Mouse (Mus musculus): Measurements from ENCODE around the gene Zfp503.

Gene Zfp503

DNA sequence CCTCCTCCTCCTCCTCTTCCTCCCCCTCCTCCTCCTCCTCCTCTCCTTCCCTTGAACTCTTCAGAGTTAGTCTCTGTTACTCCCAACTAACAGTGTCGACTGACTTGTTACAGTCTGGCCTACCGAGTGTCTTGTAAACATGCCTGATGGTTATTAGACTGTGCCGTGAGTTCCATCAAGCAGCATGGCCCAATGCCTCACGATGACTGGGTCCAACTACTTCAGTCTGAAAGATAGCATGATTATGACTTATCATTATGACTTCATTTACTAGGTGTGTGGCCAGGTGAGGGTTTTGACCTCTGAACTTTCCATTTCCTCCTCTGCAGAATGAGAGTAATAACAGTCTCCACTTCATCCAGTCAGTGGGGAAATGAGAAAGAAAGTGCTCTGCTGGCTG, 14.2 kb upstream of the Zfp503 start:
- Histone ChIP-seq H3K27me3 (ENCODE audit: control insufficient read depth, insufficient read depth, low read length, poor library complexity, severe bottlenecking) (no peaks in the 10 kb centered on the region), H3K36me3 (ENCODE audit: control insufficient read depth, insufficient read depth, low read length, poor library complexity, severe bottlenecking) (no peaks in the 10 kb centered on the region)
- DNase-seq (ENCODE audit: low read depth, low spot score): no peak

DNA sequence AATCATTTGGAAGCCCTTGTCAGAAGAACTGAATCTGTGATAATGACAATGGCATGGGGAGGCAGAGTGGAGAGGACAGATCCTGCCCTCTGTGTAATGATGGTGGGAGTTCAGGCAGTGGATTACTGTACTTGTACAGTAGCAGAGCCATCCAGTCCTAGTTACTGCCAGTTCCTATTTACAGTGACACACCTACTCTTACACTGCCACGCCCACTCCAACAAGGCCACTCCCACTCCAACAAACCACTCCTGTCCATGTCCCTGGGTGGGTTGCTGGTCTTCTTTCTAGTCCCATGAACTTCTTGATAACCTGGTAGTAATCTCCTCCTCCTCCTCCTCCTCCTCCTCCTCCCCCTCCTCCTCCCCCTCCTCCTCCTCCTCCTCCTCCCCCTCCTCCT, 13.8 kb upstream of the Zfp503 start:
- Histone ChIP-seq H3K27me3 (ENCODE audit: control insufficient read depth, insufficient read depth, low read length, poor library complexity, severe bottlenecking) (no peaks in the 10 kb centered on the region), H3K36me3 (ENCODE audit: control insufficient read depth, insufficient read depth, low read length, poor library complexity, severe bottlenecking) (no peaks in the 10 kb centered on the region)
- no peak for DNase-seq (ENCODE audit: low read depth, low spot score)

DNA sequence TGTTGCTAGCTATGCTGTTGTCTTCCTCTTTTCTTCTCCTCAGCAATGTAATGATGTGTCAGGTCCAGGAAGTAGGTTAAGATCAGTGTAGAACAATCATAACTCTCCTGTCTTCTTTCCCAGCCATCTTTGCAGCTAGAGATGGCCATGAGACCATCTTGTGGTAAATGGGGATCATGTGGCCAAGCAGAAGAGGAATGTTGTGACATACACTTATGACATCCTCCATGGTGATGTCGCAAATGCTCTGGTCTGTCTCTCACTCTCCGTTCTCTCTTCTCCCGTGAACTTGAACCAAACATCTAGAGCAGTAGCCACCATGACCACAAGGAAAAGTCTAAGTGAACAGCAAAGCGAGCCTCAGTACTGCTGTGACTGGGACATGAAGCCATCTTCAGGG, 10.2 kb upstream of the Zfp503 start:
- no peaks in the 10 kb centered on the region for H3K27me3 ChIP-seq (ENCODE audit: control insufficient read depth, insufficient read depth, low read length, poor library complexity, severe bottlenecking)
- DNase-seq (ENCODE audit: low read depth, low spot score): no peak
- no peaks in the 10 kb centered on the region for H3K36me3 ChIP-seq (ENCODE audit: control insufficient read depth, insufficient read depth, low read length, poor library complexity, severe bottlenecking)

DNA sequence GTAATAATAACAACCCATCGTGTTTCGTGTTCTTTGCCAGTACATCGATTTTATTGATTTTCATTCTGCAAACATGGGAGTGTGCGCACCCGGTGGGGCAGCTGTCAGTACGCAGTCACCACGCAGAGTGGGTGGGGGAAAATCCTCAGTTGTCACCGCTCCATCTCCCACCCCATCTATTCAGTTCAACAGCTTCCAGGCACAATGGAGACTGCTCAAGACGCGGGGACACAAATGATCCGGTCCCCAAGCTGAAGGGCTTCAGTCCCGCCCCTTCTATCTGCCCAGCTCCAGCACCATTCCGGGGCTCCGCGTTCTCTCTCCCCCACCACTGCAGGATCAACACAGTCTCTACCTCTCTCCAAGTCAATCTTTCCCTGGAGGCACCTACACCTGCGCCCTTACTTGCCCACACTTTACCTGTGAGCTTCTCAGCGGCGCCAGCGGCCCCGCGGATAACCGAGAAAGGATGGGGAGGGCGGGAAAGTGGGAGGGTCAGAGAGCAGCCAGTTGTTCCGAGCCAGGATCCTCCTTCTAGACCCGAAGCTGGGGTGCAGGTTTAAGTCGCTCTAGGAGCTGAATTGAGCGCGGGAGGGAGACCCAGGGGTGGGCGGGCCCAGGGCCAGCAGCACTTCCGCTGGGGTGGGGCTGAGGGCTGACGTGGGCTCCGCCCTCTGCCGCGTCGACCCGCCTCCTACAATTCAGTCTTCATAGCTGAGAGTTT, 5.8 kb upstream of the Zfp503 start:
- peak; percentile 39 for DNase-seq (ENCODE audit: low read depth, low spot score)
- no peaks in the 10 kb centered on the region for H3K27me3 ChIP-seq (ENCODE audit: control insufficient read depth, insufficient read depth, low read length, poor library complexity, severe bottlenecking)
- H3K36me3 ChIP-seq (ENCODE audit: control insufficient read depth, insufficient read depth, low read length, poor library complexity, severe bottlenecking): no peaks in the 10 kb centered on the region

DNA sequence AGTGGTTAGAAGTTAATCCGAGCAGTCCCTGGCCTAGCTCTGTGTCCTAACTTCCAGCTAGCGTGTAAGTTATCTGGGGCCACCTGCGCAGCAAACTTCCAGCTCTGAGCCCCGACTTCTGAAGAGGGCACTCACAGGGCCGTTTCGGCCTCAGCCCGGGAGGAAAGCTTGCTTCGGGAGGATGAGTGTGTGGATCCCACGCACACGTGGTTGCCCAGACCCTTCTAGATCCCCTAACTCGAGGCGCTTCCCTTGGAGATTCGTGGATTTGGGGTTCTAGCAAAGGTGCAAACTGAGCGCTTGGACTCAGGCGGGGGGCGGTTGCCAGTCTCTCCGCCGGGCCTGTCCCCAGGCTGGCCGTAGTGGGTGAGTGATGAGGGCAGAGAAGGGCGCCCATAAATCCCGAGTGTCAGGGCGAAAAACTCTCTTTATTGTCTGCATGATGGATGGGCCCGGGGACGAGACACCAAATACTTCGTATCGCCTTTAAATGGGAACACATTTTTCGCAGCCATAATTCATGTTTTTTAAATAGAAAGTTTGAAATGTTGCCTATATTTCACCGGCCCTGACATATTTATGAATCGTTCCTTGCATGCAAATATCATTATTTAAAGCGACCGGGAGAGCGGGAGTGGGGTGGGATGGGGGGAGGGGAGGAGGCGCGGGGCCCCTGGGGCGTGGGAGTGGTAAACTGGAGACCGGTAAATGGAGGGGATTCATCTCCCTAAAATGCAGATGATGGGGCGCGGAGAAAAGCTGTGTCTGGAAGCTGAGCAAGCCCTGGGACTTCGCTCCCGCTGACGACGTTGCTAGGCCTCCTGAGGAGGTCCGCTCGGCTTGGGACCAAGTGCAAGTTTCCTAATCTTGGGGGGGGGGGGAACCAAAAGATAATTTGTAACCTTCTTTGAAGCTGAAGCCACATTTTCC, 4.9 kb upstream of the Zfp503 start:
- 0 out of 2 replicates have a peak, but pooled peaks cover 3% of the 10 kb centered on the region for H3K27me3 ChIP-seq (ENCODE audit: control insufficient read depth, insufficient read depth, low read length, poor library complexity, severe bottlenecking)
- no peak for DNase-seq (ENCODE audit: low read depth, low spot score)
- H3K36me3 ChIP-seq (ENCODE audit: control insufficient read depth, insufficient read depth, low read length, poor library complexity, severe bottlenecking): no peaks in the 10 kb centered on the region

DNA sequence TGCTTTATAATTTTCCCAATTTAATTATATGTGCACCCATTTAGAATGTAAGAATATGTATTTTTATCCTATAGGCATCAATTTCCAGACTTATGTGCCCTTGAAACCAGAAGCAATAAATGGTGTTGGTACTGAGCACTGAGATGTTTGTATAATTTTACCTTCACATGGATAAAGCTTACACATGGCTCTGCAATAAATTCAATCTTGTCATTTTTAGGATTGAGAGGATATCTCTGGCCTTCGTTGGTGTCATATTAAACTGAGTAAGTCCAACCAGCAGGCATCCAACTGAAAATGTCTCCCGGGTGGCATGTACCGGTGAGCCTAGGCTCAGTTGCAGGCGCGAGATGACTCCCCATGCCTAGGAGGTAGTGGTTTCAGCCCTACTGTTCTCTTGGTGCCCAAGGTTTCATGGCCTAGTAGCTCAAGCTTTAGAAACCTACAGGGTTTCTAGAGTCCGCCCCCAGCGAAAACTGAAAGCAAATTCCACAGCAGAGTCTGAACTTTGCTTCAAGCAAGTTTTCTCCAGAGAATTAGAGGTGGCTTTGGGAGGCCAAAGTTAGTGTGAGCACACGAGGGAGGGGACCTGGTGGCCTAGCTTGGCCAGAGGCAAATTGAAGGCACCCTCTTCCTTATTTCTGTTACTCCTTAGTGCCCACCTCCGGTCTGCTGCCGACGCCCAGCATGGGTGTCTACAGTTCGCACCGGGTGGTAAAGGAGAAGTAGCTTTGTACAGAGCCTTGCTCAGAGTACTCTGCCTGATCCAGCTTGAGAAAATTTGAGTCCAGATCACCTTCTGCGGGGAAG, 4.1 kb upstream of the Zfp503 start:
- Histone ChIP-seq H3K36me3 (ENCODE audit: control insufficient read depth, insufficient read depth, low read length, poor library complexity, severe bottlenecking) (no peaks in the 10 kb centered on the region), H3K27me3 (ENCODE audit: control insufficient read depth, insufficient read depth, low read length, poor library complexity, severe bottlenecking) (0 out of 2 replicates have a peak, but pooled peaks cover 3% of the 10 kb centered on the region)
- no peak for DNase-seq (ENCODE audit: low read depth, low spot score)

DNA sequence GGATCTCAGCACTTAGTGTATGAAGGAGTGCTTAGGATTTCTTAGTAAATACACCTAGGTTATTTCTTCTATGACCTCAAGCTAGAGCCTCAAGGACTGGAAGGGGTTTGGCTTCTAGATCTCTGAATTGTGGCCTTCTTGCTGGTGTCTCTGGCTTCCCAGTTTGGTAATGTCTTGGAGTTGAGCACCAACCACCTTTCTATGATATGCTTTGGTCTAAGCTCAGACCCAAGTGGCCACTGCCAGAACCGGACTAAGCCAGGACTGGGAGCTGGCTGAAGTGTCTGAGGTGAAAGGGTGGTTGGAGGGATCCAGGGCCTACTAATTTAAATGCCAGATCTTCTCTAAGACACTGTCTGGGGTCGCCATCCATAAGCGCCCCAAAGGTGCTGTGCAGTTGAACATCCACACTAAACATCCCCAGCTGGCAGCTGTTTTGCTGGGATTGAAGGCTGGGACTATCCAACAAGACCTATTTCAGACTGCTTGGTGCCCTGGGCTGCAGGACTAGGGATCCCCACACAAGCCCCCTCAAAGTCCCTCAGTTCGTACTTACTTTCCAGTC, 3.0 kb upstream of the Zfp503 start:
- no peak for DNase-seq (ENCODE audit: low read depth, low spot score)
- 0 out of 2 replicates have a peak, but pooled peaks cover 3% of the 10 kb centered on the region for H3K27me3 ChIP-seq (ENCODE audit: control insufficient read depth, insufficient read depth, low read length, poor library complexity, severe bottlenecking)
- H3K36me3 ChIP-seq (ENCODE audit: control insufficient read depth, insufficient read depth, low read length, poor library complexity, severe bottlenecking): no peaks in the 10 kb centered on the region

DNA sequence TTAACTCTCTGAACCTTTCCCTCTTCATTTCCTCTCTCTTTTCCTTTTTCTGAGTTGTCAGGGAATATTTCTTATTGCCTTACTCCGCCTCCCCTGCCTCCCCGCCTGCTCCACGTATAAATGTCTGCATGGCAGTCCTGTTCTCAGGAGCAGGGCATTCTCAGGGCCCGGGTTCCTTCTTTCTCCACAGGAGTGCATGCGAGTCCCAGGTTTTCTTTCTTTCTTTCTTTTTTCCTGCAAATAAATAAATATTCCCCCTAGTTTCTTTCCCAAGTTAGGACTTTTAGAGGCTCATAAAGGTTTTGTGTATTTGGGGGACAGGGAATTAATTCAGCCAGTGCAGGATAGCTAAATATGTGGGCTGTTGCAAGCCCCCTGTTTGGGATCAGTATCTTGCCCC, 2.5 kb upstream of the Zfp503 start:
- Histone ChIP-seq H3K36me3 (ENCODE audit: control insufficient read depth, insufficient read depth, low read length, poor library complexity, severe bottlenecking) (no peaks in the 10 kb centered on the region), H3K27me3 (ENCODE audit: control insufficient read depth, insufficient read depth, low read length, poor library complexity, severe bottlenecking) (0 out of 2 replicates have a peak, but pooled peaks cover 3% of the 10 kb centered on the region)
- DNase-seq (ENCODE audit: low read depth, low spot score): no peak

DNA sequence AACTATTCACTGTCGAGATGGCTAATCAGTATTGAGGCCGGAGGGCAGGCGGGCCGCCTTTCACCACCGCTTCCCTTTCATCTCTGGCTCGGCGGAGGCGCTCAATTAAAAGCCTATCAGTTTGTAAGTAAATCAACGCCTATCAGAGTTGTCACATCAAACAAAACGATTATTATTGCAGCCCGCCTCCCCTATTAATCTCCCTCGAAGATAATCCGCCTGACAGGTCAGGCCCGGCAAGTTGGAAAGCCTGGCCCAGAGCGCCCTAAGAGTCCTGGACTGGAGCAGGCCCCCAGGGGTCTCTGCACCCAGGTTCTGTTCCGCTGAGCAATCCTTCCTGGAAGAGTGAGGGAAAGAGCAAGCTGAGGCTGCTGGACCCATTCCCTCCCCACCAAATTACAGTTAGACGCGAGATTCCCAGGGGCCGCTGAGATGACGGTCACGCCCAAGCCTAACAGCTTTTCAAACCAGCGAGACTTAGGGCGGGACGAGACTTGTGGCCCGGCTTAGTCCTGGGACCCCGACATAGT, 1.9 kb upstream of the Zfp503 start:
- no peak for DNase-seq (ENCODE audit: low read depth, low spot score)

DNA sequence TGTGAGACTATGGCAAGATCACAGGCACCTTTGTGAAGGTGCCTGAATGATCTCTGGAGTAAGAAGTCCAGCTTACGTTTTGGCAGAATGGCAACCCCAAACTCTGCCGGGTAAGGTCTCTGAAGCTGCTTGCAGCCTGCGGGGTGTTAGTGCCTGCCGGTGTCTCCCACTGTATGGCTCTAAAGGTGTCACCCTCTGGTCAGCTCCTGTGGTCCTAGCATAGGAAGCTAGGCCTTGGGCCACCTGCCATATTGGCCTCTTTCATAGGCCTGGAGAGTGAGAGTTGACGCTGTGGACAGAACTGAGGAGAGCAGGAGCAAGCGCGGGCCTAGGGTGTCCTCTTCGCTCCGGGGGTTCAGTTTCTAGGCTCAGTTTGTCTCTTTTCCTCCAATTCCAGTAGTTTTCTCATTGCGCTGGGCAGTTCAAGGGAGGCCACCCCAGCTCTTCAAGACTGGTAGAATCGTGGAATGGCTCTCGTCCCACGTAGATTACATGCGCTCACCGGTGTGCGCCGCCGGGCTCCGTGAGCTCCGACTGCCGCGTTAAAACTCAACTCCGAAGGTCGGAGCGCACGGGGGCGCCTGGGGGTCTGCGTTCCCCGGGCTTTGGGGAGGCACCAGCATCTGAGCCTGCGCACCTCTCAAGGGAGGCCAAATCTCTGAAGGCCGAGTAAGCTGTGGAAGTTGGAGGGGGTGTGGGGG, 1.1 kb upstream of the Zfp503 start:
- no peak for DNase-seq (ENCODE audit: low read depth, low spot score)

More for the DNA sequence above, 1.9 kb upstream of the Zfp503 start:
- H3K36me3 ChIP-seq (ENCODE audit: control insufficient read depth, insufficient read depth, low read length, poor library complexity, severe bottlenecking): no peaks in the 10 kb centered on the region
- H3K27me3 ChIP-seq (ENCODE audit: control insufficient read depth, insufficient read depth, low read length, poor library complexity, severe bottlenecking): 0 out of 2 replicates have a peak, but pooled peaks cover 3% of the 10 kb centered on the region

DNA sequence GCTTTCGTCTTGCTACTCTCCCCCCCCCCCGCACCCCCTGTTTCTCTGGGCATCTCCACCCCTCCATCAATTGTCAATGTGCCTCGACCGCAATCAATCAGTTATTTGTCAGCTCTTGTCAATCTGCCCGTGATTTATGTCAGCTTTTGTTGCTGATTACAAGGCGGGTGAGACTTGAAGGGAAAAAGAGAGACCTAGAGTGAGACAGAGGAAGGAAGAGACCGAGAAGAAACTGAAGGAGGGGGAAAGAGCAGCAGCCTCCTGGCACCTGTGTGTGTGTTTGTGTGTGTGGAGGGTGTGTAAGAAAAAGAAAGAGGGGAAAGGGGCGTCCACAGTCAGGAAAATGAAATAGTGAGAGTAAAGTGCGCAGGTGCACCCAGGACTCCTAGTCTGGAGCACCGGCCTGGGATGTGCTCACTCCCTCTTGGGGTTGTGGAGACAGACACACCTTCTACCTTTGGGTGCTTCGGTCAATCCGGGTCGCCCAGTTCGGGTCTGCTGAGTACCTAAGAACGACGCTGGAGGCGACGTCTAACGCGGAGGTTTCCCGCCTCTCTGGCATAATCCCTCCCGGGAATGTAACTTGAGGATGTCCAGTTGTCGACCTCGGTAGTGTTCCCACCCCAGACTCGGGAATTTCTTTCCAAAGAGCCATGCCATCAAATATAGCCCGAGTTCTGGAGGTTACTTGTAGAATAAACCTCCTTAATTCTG, 667 bp downstream of the Zfp503 start:
- H3K36me3 ChIP-seq (ENCODE audit: control insufficient read depth, insufficient read depth, low read length, poor library complexity, severe bottlenecking): no peaks in the 10 kb centered on the region
- no peak for DNase-seq (ENCODE audit: low read depth, low spot score)
- peaks cover 3% of the 10 kb centered on the region; the same call in 1 of the 2 replicates for H3K27me3 ChIP-seq (ENCODE audit: control insufficient read depth, insufficient read depth, low read length, poor library complexity, severe bottlenecking)

More for the DNA sequence above, 1.1 kb upstream of the Zfp503 start:
- Histone ChIP-seq H3K27me3 (ENCODE audit: control insufficient read depth, insufficient read depth, low read length, poor library complexity, severe bottlenecking) (0 out of 2 replicates have a peak, but pooled peaks cover 3% of the 10 kb centered on the region), H3K36me3 (ENCODE audit: control insufficient read depth, insufficient read depth, low read length, poor library complexity, severe bottlenecking) (no peaks in the 10 kb centered on the region)

DNA sequence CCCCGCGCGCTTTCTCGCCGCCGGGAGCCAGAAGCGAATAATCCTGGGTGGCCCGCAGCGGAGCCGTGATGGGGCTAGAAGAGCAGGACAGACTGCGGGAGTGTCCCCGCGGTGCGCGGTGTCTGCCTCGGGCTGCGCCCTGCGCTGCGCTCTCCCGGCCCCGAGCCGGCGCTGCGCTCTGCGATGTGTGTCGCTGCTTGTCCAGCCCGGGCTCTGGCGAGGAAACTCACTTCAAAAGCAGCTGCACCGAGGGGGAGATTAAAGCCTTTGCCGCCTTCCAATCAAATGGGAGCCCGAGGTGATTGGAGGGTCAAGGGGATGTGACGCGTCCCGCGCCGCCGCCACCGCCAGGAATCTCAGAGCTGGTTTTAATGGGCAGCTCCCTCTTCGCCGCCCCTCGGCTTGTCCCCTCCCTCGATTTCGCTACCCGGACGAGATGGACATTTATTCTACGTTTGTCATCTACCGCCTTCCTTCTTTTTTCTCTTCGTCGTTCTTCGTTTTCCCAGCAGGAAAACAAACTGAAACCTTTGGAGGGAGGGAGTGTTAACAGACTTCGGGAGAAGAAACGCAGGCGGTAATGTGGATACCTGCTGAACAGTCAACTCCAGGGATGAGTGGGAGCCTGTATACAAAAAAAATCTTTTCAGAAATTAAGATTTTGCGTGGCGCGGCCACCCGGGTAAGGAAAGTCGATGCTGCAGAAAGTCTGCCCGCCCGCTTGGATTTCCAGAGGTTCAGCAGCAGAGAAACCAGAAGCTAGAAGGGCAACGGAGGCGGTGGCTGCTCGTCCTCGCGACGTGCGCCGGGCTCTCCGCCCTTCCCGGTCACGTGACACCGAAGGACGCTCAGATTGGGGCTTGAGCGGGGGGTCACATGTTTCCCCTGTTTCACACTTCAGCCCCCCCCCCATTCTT, 1.5 kb downstream of the Zfp503 start:
- DNase-seq (ENCODE audit: low read depth, low spot score): peak; percentile 17
- Histone ChIP-seq H3K36me3 (ENCODE audit: control insufficient read depth, insufficient read depth, low read length, poor library complexity, severe bottlenecking) (no peaks in the 10 kb centered on the region), H3K27me3 (ENCODE audit: control insufficient read depth, insufficient read depth, low read length, poor library complexity, severe bottlenecking) (peaks cover 3% of the 10 kb centered on the region)

Data from splenic B cell, adult 2 months (primary cell).